Mouse (Mus musculus) olfactory bulb, adult 2 months (tissue): Measurements from ENCODE around the gene Col18a1. TPM values are rescaled to one million over a fixed set of nuclear protein-coding genes. Genes with fewer than 3 reads are reported as not detected.

Experiments
- H3K27ac ChIP-seq: fragments of 200-500 bp; 2 replicates; pipeline ENCODE4 v1.5.1; 2012; ENCODE audit warnings: low read depth, low read length; ENCODE audit not compliant: insufficient read depth
- H3K4me1 ChIP-seq: fragments of 200-500 bp; 2 replicates; pipeline ENCODE4 v1.6.1; 2012; ENCODE audit warnings: low read length; ENCODE audit not compliant: control insufficient read depth, insufficient read depth
- H3K4me3 ChIP-seq: fragments of 200-500 bp; 2 replicates; pipeline ENCODE4 v1.5.1; 2012; ENCODE audit warnings: mild to moderate bottlenecking, low read depth, low read length, moderate library complexity; ENCODE audit not compliant: insufficient read depth
- CTCF ChIP-seq: fragments of 200-500 bp; IDR thresholded peaks from 2 replicates; pipeline ENCODE4 v1.5.1; 2012; ENCODE audit warnings: low read depth, mild to moderate bottlenecking, low read length, moderate library complexity; ENCODE audit not compliant: insufficient read depth
- POLR2A ChIP-seq: fragments of 200-500 bp; IDR thresholded peaks from 2 replicates; pipeline ENCODE4 v1.6.1; 2012; ENCODE audit warnings: mild to moderate bottlenecking, low read depth, low read length, moderate library complexity; ENCODE audit not compliant: insufficient read depth
- WGBS: fragments of 180-500 bp; shearing (Covaris S2); methylation state at CpG from one replicate; pipeline ENCODE4 v1.1.7; 2018; 5-methylcytosine and 5-hydroxymethylcytosine counted together
- polyA plus RNA-seq: library from polyadenylated mRNA; stranded (reverse); fragments of >200 nt; gene quantifications from 2 replicates; pipeline ENCODE4 v1.2.4, GENCODE M21; 2012; ENCODE audit warnings: low replicate concordance; ENCODE audit not compliant: missing spikeins, insufficient read depth, insufficient read length

The Col18a1 gene
- polyA plus RNA-seq, 1 experiment, result not detected

DNA sequence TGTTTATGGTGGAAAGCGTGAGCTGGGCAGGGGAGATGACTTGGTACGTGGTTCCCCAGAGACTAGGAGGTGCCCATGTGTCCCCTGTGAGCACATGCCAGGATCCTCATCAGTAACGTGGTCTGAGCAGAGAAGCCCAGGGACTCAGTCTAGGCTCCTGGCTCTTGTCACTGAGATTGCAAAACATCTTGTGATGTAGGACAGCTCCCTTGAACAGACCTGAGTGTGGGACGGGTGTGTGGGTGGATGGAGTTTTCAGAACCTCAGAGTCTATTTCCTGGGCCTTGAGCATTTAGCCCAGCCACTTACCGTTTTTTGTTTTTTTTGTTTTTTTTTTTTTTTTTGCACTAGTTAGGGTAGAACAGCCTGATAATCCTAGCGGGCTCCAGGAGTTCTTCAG is 130.9 kb downstream of the Col18a1 start:
- TF ChIP-seq CTCF (no peak), POLR2A (no peak)
- WGBS, result 65% methylated on average over 6 of the region's 6 CpGs

GRCm38 (mm10) chr10:77033323-77034025 is 132.9 kb downstream of the Col18a1 start:
- Histone ChIP-seq H3K4me3 (peak overlapping the region; percentile 72), H3K27ac (peak overlapping the region; percentile 65), H3K4me1 (peaks cover 45% of the 10 kb centered on the region)
- TF ChIP-seq POLR2A, result no peak
- TF ChIP-seq CTCF, result no peak
- under 1% methylated on average over 30 of the region's 30 CpGs for WGBS

More for the DNA sequence above, 130.9 kb downstream of the Col18a1 start:
- H3K4me1 ChIP-seq, result peaks cover 45% of the 10 kb centered on the region
- H3K4me3 ChIP-seq, result no peak overlapping the region
- peak overlapping the region; percentile 34 for H3K27ac ChIP-seq

DNA sequence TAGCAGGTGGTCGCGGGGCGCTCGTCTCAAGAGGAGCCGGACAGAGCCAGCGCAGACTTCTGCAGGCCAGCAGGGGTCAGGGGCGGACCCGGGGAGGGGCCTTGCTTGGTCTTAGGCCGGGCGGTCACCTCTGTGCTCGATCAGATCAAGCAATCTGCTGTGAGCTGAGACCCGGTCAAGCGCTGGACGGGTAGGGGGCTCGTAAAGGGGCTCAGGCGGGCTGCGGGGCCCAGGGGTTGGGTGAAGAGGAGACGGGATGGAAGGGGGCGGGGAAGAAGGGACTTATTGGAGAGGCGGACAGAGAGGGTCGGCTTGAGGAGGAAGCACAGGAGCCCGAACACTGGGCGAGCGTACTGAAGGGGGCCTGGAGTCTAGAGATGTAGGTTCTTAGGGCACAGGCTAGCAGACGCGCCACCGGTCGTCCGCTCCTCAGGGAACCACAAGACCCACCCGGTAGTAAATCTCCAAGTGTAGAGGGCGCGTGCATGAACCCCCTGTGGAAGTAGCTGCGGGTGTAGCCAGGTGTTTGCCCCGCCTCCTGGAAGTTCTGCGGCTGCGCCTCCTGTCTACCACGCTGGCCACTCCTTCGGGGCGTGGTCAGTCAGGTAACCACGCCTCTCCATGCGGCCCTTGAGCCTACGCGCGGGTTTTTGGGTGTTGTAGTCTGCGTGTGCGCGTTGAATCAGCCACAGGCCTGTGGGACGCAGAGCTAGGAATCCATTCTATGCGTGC is 133.6 kb downstream of the Col18a1 start:
- 1% methylated on average over 49 of the region's 49 CpGs for WGBS
- peak; percentile 69 for TF ChIP-seq POLR2A
- no peak for TF ChIP-seq CTCF
- Histone ChIP-seq H3K4me3 (peak overlapping the region; percentile 72), H3K27ac (peak overlapping the region; percentile 65), H3K4me1 (peaks cover 40% of the 10 kb centered on the region)

- WGBS, result 58% methylated on average over 13 of the region's 13 CpGs
- Histone ChIP-seq H3K4me3 (peak within 1 kb of the TSS; percentile 72), H3K4me1 (peaks cover 36% of the 10 kb centered on the region), H3K27ac (no peak within 1 kb of the TSS)
- TF ChIP-seq POLR2A (no peak), CTCF (no peak)
These were observed 134.5 kb downstream of the Col18a1 start, which contains the start of gene Slc19a1 for GRCm38 (mm10) chr10:77031768-77032375. Gene Slc19a1, plus strand, starts transcription at chr10:77032241.

- no peak overlapping the region for H3K4me3 ChIP-seq
- no peak for TF ChIP-seq CTCF
- no peak for TF ChIP-seq POLR2A
- H3K4me1 ChIP-seq, result peaks cover 29% of the 10 kb centered on the region
- 89% methylated on average over 5 of the region's 5 CpGs for WGBS
- no peak overlapping the region for H3K27ac ChIP-seq
These were observed 135.7 kb downstream of the Col18a1 start for GRCm38 (mm10) chr10:77030666-77031065.

DNA sequence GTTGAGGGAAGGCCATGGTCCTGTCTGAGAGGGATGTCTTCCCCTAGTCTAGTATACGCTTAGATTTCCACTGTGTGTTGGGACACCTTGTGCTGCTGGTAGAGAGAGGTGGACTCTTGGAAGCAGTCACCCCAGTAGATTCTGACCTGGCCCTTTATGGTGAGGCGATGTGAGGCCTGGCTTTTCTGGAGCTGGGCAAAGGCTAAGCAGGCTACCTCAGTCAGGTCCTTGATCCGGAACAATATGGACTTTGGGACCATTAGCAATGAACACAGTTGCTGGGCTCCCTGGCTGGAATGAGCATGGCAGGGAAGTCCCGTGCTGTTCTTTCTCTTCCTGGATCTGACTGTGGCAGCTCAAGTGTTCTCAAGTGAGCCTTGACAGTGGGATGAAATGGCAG is 136.6 kb downstream of the Col18a1 start:
- H3K27ac ChIP-seq, result no peak overlapping the region
- 93% methylated on average over 4 of the region's 4 CpGs for WGBS
- TF ChIP-seq CTCF (no peak), POLR2A (no peak)
- H3K4me1 ChIP-seq, result peaks cover 21% of the 10 kb centered on the region
- H3K4me3 ChIP-seq, result no peak overlapping the region

DNA sequence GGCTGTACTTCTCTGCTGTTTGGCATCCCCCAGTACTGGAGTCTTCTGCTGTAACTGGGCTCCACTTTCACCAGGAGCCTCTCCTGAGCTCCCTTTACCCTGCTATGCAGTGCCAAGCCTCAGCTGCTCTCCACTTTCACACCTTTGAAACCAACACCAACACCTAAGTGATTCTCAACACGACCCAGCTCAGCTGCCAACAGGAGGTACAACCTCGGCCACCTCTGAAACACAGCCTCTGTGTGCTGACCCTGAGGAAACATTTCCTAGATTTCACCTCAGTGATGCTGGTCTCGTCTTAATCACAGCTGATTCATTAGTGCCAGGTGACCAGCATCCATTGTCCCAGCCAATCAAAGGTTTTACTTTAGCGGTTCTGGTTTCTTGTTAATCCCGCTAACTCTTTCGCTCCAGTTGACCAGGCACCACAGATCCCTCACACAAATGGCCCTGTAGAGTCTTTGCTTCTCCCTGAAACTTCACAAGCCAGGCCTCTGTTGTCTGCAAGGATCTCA is 137.5 kb downstream of the Col18a1 start:
- TF ChIP-seq POLR2A, result no peak
- TF ChIP-seq CTCF, result no peak
- Histone ChIP-seq H3K27ac (no peak overlapping the region), H3K4me3 (no peak overlapping the region), H3K4me1 (peaks cover 13% of the 10 kb centered on the region)
- WGBS, result 81% methylated on average over 6 of the region's 6 CpGs

- no peak overlapping the region for H3K4me3 ChIP-seq
- TF ChIP-seq POLR2A (no peak), CTCF (no peak)
- H3K27ac ChIP-seq, result no peak overlapping the region
- H3K4me1 ChIP-seq, result 0 out of 2 replicates have a peak, but pooled peaks cover 4% of the 10 kb centered on the region
- WGBS, result 84% methylated on average over 3 of the region's 3 CpGs
These were observed 139.4 kb downstream of the Col18a1 start for GRCm38 (mm10) chr10:77026944-77027343.
